Mouse (Mus musculus): ENCODE data around the gene Smyd3. TPM values are rescaled to one million over a fixed set of nuclear protein-coding genes. Genes with fewer than 3 reads are reported as not detected.

The Smyd3 gene
- total RNA-seq, 2 experiments from 2014 or later = 5.6 to 6.0 TPM

DNA sequence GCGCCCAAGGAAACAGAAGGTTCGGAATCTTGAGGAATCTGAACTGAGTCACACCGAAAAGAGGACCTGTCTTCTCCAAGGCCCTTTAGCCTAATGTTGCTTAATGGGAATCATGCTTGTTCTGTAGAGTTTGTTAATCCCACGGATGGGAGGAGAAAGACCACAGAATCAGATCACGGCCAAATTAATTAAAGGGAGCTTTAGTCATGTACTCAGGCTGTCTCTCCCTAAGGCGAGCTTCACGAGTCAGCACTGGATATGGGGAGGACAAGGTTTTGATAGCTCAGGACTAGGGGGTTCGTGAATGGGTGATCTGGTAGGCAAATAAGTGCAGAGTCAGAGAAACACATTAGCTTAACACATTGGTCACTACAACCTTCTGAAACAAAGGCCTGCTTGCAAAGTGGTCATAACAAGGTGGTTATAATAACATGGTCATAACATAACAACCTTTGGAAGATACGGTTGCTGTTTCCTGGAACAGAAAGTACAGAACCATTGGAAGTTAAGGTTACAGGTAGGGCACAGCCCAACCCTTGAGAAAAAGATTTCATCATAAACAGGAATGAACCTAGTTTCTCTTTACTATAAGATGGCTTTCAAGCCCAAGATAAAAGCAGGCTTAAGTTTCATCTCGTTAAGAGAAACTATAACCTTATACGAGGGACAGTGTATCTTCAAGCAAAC lies 261.9 kb downstream of the Smyd3 start:
- intact Hi-C loops (cut with DNase I) = no loop called here

DNA sequence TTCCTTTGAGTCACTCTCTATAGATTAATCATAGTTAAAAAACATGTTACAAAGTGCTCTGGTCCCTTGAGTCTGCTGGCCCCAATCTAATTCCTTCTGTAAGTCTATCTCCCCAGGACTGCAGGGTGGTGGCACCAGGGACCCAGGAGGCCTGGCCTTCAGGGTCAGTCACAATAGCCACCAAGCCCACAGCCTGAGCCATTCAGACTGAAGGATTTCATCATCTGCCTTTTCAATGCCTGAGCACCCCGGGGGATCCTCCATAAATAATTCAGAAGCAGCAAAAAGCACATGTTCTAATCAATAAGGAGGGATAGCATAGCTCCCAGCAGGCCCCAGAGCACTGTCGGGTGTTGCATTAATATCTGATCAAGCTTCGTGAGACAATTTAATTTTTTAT lies 263.3 kb downstream of the Smyd3 start:
- DNase-seq (ENCODE audit: low spot score) = no peak
- intact Hi-C loops (cut with DNase I) = no loop called here

More for the DNA sequence above, 261.9 kb downstream of the Smyd3 start:
- no peak for DNase-seq (ENCODE audit: low spot score)

DNA sequence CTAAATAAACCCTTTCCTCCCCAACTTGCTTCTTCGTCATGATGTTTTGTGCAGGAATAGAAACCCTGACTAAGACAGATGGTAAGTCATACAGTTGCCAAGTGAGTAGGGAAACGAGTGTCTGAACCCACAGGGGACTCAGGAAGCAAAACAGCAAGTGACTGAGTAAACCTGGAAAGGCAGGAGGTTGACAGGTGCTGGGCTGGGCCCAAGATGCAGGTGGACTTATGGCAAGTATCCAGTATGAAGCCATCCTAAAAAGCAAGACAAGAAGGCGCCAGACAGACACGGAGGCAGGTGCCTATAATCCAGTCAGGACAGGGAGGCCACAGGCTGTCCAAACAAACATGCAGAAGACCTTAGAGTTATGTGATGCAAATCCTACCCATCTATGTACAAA lies 265.2 kb downstream of the Smyd3 start:
- no peak for DNase-seq (ENCODE audit: low spot score)
- intact Hi-C loops (cut with DNase I) = no loop called here

DNA sequence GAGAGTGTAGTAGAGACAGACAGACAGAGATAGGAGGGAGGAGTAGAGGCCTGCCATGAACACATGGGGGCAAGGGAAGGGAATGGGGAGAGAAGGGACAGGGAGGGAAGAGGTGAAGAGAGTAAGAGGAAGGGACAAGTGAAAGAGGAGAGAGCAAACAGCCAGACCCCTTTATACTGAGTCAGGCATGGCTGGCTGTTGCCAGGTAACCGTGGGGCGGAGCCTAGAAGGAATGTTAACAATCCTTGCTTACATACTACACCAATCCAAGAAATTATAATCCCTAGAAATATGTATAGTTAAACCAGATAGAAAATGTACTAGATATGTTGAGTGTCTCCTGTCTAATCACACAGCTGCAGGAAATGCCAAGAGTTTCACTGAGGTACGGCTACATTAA lies 267.5 kb downstream of the Smyd3 start:
- DNase-seq (ENCODE audit: low spot score) = no peak
- intact Hi-C loops (cut with DNase I) = no loop called here

DNA sequence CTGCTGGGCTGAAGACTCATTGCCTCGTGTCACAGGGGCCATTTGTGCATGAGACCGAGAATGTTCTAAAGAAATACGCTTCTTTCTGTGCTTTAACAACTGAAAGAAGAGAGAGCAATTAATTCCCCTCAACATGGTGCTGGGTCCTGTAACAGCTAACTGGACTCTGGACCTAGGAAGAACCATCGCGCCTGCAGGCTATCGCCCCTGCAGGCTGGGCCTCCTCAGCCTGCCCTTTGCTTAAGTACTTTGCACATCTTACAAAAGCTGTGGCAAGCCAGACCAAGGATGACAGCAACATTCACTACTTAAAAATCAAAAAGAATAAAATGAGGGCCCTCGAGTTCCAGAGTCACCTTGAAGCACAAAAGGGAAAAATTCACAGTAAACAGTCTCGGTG lies 274.3 kb downstream of the Smyd3 start:
- intact Hi-C loops (cut with DNase I) = no loop called here
- no peak for DNase-seq (ENCODE audit: low spot score)

DNA sequence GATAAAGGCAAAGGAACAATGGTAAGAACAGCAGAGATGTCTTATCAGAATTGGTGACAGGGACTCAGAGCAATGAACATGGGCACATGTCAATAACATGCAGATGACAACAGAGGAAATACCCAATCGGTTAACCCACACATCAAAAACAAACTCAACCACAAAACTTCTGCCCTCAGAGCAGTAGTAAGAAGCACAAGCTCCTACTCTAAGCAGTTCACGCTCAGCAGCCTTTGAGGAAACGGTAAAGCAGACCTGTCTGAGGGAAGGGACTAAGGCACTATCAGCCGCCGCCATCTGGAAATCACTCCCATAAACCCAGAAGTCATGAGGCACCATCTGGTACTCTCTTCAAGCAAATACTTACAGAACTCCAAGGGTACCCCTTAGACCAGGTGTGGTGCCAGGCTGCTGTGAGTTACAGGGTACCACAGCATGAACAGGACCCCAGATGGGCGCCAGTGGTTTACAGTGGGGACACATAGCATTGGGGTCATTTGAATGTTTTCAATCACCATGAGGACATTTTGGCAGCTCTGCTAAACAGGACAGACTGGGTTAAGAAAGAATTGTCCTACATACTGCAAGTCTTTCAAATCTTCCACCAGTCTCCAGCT lies 277.1 kb downstream of the Smyd3 start:
- no peak for DNase-seq (ENCODE audit: low spot score)
- intact Hi-C loops (cut with DNase I) = no loop called here

DNA sequence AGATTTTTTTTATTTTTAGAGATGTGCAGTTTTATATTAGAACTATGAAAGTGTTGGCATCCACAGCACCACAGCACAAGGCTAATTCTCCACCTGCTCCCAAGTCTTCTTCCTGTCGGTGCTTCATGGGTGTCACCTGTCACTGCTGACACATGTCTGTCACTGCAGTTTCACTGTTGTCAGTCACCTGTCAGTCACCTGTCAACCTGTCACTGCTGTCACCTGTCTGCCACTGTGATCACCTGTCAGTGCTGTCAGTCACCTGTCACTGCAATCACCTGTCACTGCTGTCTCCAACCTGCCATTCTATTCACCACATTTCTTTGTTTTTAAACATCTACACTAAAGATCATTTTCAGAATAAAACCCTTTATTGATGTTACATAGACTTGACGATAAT lies 279.2 kb downstream of the Smyd3 start:
- DNase-seq (ENCODE audit: low spot score) = no peak
- intact Hi-C loops (cut with DNase I) = no loop called here

DNA sequence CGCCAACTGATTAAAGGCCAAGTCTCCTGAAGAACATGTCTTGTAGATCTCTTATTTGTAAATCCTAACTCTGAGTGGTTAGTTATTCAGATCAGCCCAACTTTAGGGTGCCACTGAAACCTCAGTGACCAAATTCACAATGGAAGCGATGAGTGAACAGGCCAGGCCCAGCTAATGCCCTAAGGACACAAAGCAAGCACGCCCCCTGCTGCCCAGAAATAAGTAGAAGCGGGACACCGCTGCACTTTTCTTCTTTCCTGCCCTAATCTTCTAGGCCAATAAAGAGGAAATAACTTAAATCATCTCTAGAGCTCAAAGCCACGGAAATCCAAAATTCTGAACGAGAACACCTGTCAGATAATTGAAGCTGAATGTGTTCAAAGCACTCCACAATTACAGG lies 279.9 kb downstream of the Smyd3 start:
- no peak for DNase-seq (ENCODE audit: low spot score)
- intact Hi-C loops (cut with DNase I) = no loop called here

DNA sequence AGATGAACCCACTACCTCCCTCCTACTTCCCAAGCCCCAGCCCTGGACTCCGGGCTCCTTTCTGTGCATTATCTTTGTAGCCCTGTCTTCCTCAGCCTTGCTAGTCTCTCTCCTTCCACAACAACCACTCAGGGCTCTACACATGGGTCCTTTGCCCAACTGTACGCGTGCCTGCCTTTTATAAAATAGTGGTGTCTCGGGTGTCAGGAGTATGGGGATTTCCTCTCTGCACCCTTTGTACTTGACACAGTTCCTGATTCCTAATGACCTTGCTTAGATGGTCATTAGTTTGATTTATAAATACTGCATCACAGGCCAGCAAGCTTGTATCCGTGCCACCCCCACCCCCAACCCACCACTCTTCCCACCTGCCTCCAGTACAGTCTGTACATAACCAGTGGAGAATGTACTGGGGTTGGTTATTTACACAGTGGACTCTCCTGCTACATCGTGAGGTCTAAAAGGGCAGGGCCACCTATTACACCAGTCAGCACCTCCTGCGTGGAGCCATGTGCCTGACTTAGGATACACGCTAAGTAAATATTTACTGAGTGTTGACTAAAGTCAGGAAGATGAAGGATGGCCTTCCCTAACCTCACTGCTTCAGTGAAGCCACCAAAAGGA lies 281.5 kb downstream of the Smyd3 start:
- intact Hi-C loops (cut with DNase I) = no loop called here
- no peak for DNase-seq (ENCODE audit: low spot score)

DNA sequence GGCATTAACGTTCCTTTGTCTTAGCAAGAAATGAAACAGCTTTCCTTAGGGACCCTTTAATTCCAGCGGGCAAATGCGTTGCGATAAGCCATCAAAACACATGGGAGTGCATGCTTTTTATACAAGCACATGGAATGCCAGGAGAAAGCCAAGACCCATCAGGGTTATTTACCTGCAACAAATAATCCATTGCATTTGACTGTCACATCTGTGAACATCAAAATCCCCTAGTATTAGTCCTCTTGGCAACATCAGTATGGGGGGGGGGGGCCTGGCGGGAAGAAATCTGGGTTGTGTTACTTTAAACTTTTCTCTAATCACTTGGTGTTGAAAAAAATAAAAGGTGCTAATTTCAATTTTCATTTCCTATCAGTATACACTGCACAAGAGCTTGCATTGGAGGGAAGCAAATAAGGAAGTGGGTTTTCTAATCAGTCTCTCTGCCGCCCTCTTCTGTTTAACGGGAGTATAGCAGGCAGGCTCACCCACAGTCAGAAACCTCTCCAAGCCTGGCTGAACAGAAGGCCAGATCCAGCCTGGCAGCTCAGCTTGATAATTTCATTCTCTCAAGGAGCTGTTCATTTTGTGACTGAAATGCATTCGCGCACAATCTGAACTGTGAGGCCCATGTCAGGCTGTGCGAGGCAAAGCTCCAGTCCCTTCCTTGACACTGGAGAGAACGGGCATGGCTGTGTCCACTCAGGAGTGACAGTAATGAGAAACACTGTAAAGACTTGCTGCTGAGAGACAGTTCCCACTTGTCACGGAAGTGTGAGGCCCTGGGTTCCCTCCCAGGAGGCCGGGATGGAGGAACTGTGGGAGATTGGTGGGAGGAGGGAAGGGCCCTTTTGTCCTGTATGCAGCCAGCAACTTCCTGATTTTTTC lies 285.8 kb downstream of the Smyd3 start:
- intact Hi-C loops (cut with DNase I) = loop anchor here (1.0 to 5.0 kb wide), 2 partner anchors 245 to 705 kb away; no protein-coding TSS in a partner anchor
- no peak for DNase-seq (ENCODE audit: low spot score)

DNA sequence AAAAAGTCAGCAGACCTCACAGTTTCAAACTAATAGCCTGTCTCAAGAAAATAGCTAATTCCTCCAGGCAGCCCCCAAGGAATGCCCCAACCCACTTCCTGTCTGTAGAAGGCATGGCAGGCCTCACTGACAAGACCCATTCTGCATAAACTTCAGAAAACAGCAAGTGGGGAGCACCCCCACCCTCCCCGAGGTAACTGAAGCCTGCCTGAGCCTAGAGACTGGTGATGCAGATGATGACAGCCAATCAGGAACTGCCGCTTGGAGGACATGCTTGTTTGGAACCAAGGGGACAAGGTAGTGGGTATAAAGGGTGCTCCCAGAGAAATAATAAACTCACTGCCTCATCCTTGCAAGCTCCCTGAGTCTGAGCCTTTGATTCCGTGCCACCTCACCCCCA lies 288.3 kb downstream of the Smyd3 start:
- intact Hi-C loops (cut with DNase I) = no loop called here
- DNase-seq (ENCODE audit: low spot score) = no peak

DNA sequence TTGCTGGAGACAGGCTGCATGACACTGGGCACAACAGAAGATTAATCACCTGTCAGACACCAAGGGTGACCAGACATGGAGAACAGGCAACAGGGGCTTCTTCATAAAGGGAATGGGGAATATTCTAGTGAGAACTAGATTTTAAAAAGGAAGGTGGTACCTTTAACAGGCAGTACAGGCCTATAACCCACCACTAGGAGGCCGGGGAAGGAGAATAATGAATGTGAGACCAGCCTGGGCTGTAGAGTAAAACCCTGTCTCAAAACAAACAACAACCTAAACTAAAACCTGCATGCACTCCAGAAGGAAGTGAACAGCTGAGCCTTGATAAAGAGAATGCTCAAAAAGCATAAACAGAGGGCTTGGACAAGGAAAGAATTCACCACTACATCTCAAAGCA lies 297.6 kb downstream of the Smyd3 start:
- intact Hi-C loops (cut with DNase I) = no loop called here

DNA sequence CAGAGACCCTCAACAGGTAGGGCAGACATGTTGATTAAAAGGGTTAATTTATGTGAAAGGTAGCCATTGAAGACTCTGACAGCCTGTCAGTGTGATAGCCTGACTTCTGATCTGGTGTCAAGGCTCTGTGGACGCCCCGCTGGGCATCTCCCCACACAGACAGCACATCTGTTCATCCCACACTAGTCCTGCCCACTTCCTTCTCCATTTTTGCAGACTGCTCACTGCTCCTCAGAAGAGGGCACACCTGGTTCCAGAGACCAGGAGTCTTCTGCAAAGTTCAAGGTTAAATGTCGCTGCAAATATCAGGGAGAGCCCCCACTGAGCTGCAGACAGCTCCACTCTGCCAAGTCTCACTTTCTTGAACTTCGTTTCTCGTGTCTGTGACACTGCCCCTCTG lies 299.8 kb downstream of the Smyd3 start:
- intact Hi-C loops (cut with DNase I) = no loop called here
- no peak for DNase-seq (ENCODE audit: low spot score)

More for the DNA sequence above, 297.6 kb downstream of the Smyd3 start:
- no peak for DNase-seq (ENCODE audit: low spot score)

DNA sequence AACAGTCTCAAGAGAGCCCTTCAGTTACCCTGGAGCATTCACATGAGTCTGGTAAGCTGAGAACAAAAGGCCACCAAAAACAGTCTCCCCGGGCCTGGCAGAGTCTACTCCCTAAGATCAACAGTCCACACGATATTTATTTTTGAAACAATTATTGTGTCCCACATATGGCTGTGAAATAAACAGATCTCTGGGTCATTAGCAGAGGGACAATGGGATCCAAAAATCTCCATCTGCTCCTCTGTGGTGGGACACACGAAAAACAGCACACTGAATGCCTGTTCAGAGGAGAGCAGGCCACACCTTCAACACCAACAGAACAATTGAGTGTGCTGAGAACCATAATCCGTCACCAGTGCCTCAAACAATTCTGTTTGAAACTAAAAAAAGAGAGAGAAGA lies 300.8 kb downstream of the Smyd3 start:
- DNase-seq (ENCODE audit: low spot score) = no peak
- intact Hi-C loops (cut with DNase I) = no loop called here

DNA sequence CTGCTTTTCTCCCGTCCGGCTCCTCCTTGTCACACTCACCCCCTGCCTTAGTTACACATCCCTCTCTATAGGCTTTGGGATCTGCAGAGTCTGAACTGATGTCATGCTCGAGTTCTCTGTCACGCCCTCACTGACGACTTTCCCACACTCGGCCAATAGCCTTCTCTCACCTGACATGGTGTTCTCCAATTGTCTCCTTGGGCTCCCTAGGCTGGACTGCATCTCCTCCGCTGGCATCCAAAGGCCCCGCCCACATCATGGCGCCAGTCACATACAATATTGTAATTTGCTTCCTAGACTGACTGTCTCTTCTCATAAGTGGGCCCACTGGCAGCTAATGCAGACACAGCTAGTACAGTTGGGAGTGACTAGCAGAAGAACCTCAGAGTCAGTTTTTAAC lies 304.5 kb downstream of the Smyd3 start:
- DNase-seq (ENCODE audit: low spot score) = no peak
- intact Hi-C loops (cut with DNase I) = no loop called here

DNA sequence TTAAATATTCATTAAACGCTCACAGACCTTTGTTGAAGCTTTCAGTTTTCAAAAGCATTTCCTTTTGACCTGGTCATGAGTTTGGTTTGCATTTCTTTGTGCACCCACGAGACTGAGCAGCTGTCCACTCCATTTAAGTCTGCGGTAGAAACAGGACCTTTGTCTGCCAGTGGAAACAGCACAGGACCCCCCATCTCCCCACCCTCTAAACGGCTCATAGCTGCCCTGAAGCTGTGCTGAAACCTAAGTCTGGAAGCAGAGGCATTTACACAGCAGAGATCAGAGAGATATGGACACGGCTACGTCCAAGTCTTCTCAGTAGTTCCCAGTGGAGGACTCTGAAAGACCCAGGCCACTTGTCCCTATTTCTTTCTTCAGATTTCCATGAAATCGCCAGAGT lies 305.5 kb downstream of the Smyd3 start:
- no peak for DNase-seq (ENCODE audit: low spot score)
- intact Hi-C loops (cut with DNase I) = no loop called here

DNA sequence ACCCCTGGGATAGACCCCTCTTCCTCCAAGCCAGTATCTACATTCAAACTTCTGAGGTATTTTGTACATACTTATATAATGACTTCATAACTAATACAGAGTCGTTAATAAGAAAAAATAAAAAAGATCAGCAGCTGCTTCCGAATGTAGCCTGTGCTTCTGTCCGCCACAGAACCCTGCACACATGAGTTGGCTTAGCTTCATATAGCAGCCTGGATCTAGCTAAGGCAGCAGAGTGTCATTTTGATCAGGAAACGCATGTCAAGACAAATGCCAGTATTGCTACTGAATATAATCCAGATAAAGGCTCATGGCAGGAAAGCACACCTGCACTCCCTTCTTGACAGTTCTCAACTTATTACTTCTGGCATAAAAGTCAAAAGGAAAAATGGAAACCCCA lies 306.5 kb downstream of the Smyd3 start:
- intact Hi-C loops (cut with DNase I) = no loop called here

DNA sequence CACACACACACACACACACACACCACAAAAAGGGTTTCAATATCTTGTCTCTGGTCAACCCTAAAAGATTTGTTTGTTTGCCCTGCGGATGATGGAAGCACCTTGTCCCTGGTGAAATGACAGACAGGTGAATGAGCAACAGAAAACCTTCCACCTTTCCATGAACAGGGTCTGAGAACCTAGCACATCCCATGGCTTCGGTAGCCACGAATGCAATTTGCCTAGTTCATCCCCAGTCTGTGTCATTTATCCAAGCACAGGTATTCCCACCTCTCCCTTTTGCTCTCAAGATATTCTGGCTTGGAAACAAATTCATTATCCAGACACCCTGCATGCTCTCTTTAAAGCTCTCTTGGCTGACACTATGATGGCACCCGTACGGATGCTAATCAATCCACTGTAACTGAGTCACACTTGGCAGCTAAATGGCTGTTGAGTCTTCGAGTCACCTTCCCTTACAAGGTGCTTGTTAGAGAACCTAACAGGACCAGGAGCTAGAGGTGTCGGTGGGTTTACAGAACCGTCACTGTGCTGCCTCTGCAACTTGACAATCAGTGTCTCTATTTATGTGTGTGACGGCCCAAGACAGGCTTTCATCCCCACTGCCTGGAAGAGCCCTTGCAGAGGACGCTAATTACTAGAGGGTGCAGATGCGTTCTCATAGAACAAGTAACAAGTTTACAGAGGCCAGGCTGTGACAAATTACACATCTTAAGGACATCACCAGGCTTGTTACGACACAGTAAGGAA lies 309.8 kb downstream of the Smyd3 start:
- intact Hi-C loops (cut with DNase I) = no loop called here
- no peak for DNase-seq (ENCODE audit: low spot score)

More for the DNA sequence above, 306.5 kb downstream of the Smyd3 start:
- DNase-seq (ENCODE audit: low spot score) = no peak

DNA sequence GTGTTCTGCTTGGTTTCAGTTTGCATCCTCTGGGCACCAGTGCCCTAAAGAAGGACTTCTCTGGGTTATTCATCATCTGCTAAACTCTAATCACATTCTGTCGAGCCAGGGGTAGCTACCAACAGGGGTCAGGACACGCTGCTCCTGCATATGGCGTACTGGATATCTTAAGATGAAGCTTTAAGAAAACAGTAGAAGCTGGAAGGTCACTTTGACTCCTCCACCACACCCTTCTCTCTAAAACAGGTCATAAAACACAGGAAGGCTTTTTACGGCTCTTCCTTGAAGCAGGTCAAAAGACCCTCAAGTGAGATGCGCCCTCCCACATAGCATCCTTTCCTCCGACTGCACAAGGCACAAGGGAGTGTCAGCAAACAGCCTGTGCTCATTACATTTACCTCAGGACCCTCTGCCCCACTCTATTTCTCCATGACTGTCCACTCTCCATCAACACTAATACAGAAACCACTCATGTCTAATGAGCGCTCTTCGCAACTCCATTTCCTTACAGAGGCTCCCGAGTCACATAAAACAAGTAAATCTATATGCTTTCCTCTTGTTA lies 310.6 kb downstream of the Smyd3 start:
- no peak for DNase-seq (ENCODE audit: low spot score)
- intact Hi-C loops (cut with DNase I) = no loop called here

All from heart, postnatal 25 days (tissue).